In the genomic region with DNA sequence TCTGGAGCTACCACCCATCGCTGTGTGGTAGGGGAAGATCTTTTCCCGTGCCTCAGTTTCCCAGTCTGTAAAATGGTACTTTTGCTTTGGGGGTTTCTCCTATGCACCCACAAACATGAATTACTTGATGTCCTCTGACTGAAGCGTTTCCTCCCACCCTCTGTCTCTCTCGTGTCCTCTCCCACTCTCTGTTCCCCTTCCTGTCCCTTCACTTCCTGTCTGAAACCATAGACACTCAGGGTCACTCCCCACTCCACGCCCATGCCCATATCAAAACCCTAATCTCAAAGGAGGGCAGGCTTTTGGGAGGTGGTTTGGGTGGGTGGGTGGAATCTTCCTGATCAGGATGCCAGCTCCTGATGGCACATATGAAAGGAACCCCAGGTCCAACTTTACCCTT, we compare ENCODE assay signal across 20 mouse cellular contexts.
"Had no signal": no experiment of that assay in that cellular context is flagged by ENCODE, and none has a peak within 500 bp of the region (broad histone marks: within the 10 kb centered on the region; RNA-seq: fewer than 3 reads in every experiment).

No protein-coding gene starts in this region.

- H3K9ac ChIP-seq: liver, embryonic 13.5 days; liver, embryonic 15.5 days; liver, postnatal 0 days; lung, embryonic 15.5 days; midbrain, embryonic 13.5 days; midbrain, embryonic 15.5 days; neural tube, embryonic 13.5 days; neural tube, embryonic 15.5 days had no signal

- H3K9me3 ChIP-seq: liver, embryonic 13.5 days; liver, embryonic 15.5 days; lung, embryonic 15.5 days; megakaryocyte, embryonic 14.5 days; midbrain, embryonic 13.5 days; midbrain, embryonic 15.5 days; neural tube, embryonic 13.5 days; neural tube, embryonic 15.5 days had no signal

- ATAC-seq: liver, postnatal 0 days; lung, postnatal 0 days; midbrain, embryonic 15.5 days had no signal

- H3K27ac ChIP-seq: liver, embryonic 13.5 days; liver, embryonic 15.5 days; lung, embryonic 15.5 days; macrophage; midbrain, embryonic 13.5 days; midbrain, embryonic 15.5 days; neural tube, embryonic 13.5 days; neural tube, embryonic 15.5 days had no signal

- H3K36me3 ChIP-seq: liver, embryonic 13.5 days; liver, embryonic 15.5 days; lung, embryonic 15.5 days; midbrain, embryonic 13.5 days; midbrain, embryonic 15.5 days; neural tube, embryonic 13.5 days; neural tube, embryonic 15.5 days had no signal

- H3K4me1 ChIP-seq: liver, embryonic 15.5 days; lung, embryonic 15.5 days had no signal

- H3K4me2 ChIP-seq: liver, embryonic 13.5 days; liver, embryonic 15.5 days; lung, embryonic 15.5 days; midbrain, embryonic 11.5 days; midbrain, embryonic 13.5 days; midbrain, embryonic 15.5 days; neural tube, embryonic 13.5 days; neural tube, embryonic 15.5 days had no signal

- DNase-seq: liver, embryonic 13.5 days; liver, postnatal 0 days; lung, adult 2 months; lung, postnatal 14 days; lung, postnatal 36 days; right cerebral cortex, postnatal 14 days; thymus, adult 18-20 months; thymus, postnatal 14 days; thymus, postnatal 36 days had no signal

- H3K4me3 ChIP-seq: liver, embryonic 13.5 days; liver, embryonic 15.5 days; lung, embryonic 15.5 days; megakaryocyte, embryonic 14.5 days; midbrain, embryonic 13.5 days; midbrain, embryonic 15.5 days; myocyte; neural tube, embryonic 13.5 days; neural tube, embryonic 15.5 days had no signal
